Mouse (Mus musculus): ENCODE results near the gene Rnf227.

The Rnf227 gene

DNA sequence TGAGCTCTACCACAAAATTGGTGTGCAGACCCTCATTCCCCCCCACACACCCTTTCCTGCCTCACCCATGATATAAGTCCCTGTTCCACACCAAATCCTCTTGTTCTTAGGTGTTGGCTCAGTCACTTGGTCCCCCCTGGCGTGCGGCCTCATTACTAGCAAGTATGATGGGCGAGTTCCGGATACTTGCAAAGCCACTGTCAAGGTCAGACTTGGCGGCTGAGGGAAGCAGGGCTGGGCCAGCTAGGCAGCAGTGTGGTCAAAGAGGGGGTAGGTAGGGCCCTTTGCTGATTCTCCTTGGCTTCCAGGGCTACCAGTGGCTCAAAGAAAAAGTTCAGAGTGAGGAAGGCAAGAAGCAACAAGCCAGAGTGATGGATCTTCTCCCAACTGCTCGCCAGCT is 9.1 kb upstream of the Rnf227 start:
- no peak for DNase-seq (ENCODE audit: low spot score in 2 of 2)

DNA sequence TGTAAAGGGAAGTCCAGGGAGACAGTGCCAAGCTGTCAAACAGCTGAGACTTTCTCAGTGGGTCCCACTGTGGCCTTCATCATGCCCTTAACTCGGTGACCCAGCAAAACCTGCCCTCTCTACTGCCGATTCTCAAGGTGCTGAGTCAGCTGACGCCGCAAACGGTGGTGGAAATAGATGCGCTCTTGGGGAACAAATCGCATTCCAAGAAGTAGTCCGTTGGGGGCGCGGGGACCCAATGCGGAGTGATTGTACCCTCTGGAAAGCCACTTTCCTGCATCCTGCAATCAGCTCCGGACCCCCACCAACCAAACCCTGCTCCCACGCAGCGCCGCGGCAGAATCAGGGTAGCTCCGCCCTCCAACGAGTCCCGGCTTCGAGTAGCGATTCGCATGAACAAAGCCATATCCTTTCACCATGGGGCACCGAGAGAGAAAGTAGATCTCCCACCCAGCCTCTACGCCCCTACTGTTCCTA is 8.3 kb upstream of the Rnf227 start:
- DNase-seq (ENCODE audit: low spot score in 2 of 2): peak; percentile 55 to 70

- DNase-seq (ENCODE audit: low spot score in 2 of 2): no peak
These were observed 7.5 kb upstream of the Rnf227 start for GRCm38 (mm10) chr11:69332713-69333253.

DNA sequence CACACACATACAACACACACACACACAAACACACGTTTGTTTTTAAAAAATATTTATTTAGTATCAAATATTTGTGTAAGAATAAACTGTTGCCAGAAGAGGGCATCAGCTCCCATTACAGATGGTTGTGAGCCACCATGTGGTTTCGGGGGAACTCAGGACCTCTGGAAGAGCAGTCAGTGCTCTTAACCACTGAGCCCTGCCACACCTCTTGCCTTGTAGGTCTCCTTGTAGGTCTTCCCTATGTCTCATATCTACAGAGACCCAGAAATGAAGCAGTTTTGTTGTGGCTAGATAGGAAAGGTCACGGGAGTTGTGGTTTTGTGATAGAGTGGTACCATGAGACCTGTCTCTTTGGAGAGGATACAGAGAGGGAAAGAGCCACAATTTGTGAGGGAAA is 6.3 kb upstream of the Rnf227 start:
- DNase-seq (ENCODE audit: low spot score in 2 of 2): no peak

GRCm38 (mm10) chr11:69334796-69335195 is 5.5 kb upstream of the Rnf227 start:
- no peak for DNase-seq (ENCODE audit: low spot score in 2 of 2)

- DNase-seq (ENCODE audit: low spot score in 2 of 2): no peak
These were observed 6.2 kb downstream of the Rnf227 start for GRCm38 (mm10) chr11:69346441-69346840.

DNA sequence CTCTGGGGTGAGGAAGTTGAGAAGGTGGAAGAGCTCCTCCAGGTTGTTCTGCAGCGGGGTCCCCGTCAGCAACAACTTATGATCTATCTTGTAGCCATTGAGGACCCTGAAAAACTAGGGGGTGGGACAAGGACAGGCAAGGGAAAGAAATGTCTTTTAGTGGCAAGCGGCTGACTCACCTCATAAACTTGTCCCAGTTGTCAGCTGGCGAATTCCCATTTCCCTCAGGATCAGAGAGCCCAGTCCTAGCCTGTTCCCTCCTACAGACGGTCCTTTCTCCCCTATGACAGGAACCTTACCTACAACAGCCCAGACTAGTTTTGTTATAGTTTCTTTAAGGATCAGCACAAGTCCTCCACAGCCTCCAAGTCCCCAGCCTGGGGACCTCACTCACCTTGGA is 16.3 kb downstream of the Rnf227 start:
- no peak for DNase-seq (ENCODE audit: low spot score in 2 of 2)

- DNase-seq (ENCODE audit: low spot score in 2 of 2): no peak
These were observed 17.4 kb downstream of the Rnf227 start for GRCm38 (mm10) chr11:69357690-69358089.

GRCm38 (mm10) chr11:69362021-69362420 is 21.8 kb downstream of the Rnf227 start:
- no peak for DNase-seq (ENCODE audit: low spot score in 2 of 2)

DNA sequence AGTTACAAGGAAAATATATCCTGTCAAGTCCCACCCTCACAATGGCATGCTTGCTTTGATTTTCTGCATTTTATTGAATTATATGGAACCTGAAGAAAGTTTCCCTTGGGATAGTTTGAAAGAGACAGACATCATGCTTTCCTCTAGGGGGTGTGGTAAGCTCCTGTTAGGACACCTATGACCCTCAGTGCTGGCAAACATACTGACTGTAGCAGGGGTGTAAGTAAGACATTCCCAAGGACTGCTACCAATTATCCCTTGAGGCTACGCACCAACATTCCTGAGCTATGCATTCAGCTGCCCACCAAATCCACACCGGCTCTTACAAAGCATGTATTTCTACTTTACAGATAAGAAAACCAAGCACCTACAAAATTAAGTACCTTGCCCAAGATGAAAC is 22.2 kb downstream of the Rnf227 start:
- DNase-seq (ENCODE audit: low spot score in 2 of 2): no peak

GRCm38 (mm10) chr11:69364376-69364775 is 24.1 kb downstream of the Rnf227 start:
- no peak for DNase-seq (ENCODE audit: low spot score in 2 of 2)

DNA sequence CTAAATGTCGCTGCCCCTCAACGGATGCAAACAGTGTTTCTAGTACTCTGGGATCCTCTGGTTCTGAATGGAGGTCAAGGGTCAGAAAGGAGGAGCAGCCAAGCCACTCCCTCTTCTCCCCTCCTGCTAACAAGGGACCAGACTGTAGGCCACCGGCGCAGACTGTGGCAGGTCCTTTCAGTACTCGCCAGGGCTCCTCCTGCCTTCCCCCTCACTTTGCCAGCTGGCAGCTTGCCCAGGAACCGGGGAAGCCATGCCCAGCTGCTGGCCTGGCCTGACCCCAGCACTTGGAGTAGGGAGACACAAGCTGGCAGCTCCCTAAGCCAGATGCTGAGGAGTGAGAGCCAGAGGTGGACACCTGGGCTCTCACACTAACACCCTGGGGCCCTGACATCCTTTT is 24.6 kb downstream of the Rnf227 start:
- peak; percentile 46 to 59 for DNase-seq (ENCODE audit: low spot score in 2 of 2)

DNA sequence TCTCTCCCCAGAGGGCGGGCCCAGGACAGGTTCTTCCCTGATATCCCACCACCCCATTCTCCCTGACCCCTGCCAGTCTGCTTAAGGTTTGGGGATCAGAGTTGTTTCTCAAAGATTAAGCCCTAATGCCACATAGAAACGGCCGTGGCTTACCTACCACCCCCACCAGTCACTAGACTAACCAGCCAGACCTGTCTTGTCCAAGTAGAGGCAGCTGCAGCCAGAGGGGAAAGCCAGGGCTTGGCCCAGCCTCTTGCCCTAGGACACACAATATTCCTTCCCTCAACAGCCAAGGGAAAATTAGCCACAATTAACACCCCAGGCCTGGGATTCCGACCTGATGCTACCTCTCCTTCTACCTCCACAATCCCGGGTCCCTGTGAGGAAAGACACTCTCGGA is 25.5 kb downstream of the Rnf227 start:
- no peak for DNase-seq (ENCODE audit: low spot score in 2 of 2)

DNA sequence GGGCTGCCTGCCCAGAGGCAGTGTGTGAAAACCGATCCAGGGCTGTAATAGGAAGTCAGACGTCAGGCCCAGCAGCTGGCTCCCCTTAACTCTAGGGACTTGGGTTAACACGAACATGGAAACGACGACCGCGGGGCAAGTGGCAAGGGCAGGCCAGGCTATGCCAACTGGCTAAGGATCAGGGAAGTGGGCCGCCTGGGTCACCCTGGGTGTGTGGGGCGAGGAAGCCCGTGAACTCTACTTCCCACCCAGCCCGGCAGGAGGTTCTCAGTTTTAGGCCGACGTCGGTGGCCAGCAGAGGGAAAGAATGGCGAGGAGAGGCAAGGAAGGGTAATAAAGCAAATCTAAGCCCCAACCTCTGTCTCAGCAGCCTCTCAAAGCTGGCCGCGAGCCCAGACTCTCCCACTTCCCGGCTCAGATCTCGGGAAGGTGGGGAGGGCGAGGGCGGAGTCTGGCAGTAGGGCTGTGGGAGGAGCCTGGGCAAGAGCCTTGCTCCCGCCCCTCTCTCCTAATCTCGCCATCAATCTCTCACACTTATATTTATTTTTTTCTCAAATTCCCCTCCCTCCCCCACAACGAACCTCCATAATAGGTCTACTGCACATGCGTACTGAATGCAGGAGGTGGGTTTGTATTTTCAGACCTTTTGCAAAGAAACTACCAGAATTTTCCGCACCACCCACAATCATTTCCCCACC is 26.0 kb downstream of the Rnf227 start:
- DNase-seq (ENCODE audit: low spot score in 2 of 2): peak; percentile 89

GRCm38 (mm10) chr11:69366855-69367615 is 26.8 kb downstream of the Rnf227 start:
- DNase-seq (ENCODE audit: low spot score in 2 of 2): peak in 1 of 2 experiments; percentile 27

GRCm38 (mm10) chr11:69367616-69368355 is 27.5 kb downstream of the Rnf227 start:
- peak in 1 of 2 experiments; percentile 52 for DNase-seq (ENCODE audit: low spot score in 2 of 2)

DNA sequence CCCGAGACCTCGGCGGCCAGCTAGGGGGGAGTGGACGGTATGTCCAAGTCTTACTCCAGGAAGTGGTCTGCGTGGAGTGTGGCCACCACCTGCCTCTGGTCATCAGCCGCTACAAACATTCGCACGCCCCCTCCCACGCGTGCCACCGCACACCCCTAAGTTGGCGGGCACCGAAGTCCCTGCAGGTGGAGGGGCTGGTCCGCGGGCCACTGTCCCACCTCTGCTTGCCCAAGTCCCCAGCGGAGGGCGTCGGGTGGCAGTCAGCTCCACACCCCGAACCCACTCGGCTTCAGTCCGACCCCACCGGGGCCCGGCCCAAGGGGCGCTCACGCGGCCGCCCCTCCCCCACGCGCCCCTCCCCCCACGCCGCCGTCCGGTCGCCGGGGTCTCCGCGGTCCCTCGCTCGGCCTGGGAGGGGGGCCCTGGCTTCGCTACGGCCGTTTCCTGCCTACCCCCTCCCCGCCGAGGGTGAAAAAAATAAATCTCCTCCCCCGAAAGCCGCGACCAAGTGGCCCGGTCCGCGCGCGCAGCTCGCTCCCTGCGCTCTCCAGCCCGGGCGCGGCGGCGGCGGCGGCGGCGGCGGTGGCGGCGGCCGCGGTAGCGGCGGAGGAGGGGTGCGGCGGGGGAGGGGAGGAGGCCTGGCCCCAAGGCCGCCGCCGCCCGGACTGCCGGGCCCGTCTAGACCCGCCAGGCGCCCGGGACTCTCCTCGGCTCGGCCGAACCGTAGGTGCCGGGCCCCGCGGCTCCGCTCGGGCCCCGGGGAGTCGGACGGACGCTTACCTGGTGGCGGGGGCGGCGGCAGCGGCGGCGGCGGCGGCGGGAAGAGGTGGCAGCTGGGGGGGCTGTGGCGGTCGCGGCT is 28.3 kb downstream of the Rnf227 start:
- DNase-seq (ENCODE audit: low spot score in 2 of 2): peak; percentile 36 to 40

DNA sequence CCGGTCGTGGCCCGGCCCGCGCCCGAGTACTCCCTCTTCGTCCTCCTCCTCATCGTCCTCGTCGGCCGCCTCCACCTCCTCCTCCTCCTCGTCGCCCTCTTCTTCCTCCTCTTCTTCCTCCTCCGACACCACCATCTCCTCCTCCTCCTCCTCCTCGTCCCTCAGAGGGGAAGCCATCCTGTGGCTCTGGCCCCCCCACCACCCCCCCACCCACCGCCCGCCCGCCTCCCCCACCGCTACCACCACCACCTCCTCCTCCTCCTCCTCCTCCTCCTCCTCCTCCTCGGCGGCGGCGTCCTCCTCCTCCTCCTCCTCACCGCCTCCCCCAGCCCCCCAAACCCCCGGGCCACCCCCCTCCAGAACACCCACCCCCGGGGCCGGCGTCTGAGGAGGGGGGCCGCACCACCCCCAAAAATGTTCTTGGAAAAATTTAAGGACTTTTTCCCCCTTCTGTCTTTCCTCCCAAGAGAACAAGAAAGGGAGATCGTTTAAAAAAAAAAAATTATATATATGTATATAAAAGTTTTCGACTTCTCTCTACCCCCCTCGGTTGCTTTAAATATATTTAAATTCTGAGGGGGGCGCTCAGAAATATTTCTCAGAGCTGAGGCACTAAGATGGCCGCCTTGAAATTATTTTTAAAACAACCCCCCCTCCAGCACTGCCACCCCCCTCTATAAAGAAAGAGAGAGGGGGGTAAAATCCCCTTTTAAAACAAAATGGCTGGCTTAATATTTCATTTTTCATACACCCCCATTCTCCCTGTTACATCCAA is 29.1 kb downstream of the Rnf227 start, which contains the start of gene Chd3:
Chd3 (minus strand) TSS at position 192 of the 775 bp plus-strand sequence.
- no peak for DNase-seq (ENCODE audit: low spot score in 2 of 2)

DNA sequence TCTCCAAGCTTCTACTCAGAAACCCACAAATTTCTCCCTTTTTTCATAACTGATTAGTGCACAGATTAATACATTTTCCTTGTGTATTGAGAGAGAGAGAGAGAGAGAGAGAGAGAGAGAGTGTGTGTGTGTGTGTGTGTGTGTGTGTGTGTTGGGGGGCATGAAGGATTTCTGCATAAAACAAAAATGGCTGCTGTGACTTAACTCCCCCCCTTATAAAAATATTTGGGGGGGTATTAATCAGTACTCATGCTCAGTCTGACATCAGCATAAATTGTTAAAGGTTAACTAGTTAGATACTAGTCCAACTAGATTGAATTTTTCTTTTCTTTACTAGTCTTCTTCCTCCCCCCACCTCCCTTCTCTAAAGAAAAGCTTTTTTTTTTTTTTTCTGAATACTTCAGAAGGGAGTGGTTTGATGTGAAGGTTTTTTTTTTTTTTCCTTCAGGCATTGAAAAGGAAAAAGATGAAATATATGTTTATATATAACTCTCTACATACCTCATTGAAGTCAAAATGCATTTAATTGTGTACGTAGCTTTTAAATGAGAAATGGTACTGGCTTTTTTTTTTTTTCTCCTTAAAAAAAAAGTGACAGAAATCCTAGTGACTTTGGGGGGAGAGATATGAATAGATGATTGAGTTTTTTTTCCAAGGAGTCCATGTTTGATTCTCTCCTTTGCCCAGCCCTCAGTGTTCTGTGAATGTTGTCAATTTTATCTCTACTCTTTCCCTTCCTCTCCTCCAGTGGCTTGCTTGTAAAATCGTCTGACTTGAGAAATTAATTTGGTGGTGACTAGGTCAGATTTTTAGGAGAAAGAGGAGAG is 29.9 kb downstream of the Rnf227 start:
- DNase-seq (ENCODE audit: low spot score in 2 of 2): no peak
